Mouse (Mus musculus): Measurements from ENCODE around the gene Coa7. TPM values are rescaled to one million over a fixed set of nuclear protein-coding genes. Genes with fewer than 3 reads are reported as not detected.

Gene Coa7
- polyA plus RNA-seq, 1 experiment from 2014 or later: 21.9 TPM

DNA sequence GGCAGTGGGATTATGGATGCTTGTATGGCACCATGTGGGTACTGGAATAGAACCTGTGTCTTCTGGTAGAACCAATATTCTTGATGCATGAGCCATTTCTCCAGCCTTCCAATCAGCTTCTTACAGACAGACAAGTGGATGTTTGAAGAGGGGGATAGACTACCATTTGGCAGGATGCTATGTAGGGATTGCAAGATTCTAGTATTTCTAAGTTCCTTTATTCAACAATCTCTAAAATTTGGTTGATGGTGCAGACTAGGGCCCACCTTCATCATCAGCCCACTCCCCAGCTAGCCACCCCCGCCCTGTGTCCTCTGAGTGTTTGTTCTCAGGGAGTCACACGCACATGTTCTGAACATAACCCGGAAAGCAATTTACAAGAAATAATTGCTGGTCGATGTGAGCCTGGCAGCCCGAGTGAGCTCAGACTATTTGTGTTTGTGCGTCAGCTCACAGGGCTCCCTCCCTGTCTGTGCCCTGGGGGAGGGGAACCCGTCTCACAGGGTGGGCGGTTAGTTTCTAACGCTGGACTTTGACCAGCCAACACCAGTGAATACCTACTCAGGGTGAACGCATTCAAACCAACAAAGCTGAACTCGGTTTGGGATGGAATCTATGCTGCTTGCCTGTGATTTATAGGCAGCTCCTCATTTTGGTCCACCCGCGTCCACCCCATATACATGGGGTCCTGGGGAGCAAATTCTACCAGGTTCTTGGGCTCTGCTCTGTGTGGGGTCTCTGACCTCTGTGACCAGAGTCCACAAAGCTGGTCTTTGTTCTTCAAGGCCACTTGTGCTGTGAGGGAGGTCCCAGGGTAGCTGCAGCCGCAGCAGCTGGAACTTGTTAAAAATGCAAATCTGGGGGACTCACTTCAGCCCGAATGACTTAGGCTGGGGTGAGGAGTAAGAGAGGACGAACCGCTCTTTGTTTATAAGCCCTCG is 34.7 kb downstream of the Coa7 start:
- Histone ChIP-seq H3K4me2 (peak overlapping the region; percentile 23), H3K4me1 (replicated peaks) (peaks cover 26% of the 10 kb centered on the region; the same call in 1 of the 2 replicates), H3K4me3 (replicated peaks) (no peak overlapping the region), H3K27ac (replicated peaks) (peak overlapping the region; percentile 72), H3K9me3 (replicated peaks) (no peaks in the 10 kb centered on the region), H3K27me3 (peaks cover 32% of the 10 kb centered on the region), H3K36me3 (replicated peaks) (no peaks in the 10 kb centered on the region), H3K9ac (no peak overlapping the region)
- peak; percentile 67; the same call in 1 of the 2 replicates for ATAC-seq (ENCODE audit: insufficient read depth)
- 34% methylated on average over 18 of the region's 18 CpGs for WGBS (ENCODE audit: insufficient replicate concordance)

DNA sequence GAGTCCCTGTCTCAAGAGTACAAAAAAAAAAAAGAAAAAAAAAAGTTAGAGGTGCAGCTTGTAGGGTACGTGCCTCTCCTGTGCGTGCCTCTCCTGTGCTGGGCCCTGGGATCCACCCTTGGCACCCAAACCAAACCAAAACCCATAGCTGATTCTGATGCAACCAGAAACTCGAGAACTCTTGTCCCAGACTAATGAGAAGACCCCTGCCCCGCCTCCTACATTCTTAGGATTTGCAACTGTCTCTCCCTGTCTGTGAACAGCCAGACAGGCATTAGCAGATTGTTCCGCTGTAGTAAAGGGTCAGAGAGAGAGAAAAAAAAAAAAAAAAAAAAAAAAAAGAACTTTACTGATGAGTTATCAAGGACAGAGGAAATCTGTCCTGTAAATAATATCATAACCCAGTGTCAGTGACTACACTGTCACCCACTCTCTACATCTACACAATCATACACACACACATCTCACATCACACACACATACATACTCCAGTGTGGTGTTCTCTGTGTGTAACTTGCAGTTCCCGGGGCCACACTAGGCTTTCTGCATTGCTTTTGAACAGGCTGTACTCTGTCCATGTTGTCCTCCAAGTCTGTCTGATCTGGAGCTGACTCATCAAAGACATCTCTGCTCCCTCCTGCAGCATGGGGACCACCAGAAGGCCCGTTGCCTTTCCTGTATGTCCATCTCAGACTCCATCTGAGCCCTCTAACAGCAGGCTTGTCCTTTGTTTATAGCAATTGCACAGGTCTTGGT is 35.6 kb downstream of the Coa7 start:
- no peak for ATAC-seq (ENCODE audit: insufficient read depth)
- H3K27ac ChIP-seq (replicated peaks): peak overlapping the region; percentile 72

DNA sequence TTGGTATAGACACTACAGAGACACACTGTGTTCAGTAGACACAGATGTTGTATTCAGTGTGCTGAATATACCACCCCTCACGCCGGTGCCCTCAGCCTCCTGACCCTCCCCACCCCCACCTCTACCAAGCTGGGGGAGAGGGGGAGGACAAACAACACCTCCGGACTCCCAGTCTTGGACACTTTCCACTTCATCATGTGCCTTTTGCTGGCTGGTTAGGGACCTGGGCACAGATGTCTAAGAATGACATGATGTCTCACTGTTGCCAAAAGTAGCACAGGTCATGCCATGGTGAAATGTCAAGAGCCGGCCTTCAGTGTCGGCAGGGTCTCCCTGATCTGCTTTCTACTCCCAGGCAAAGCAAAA is 36.2 kb downstream of the Coa7 start:
- H3K9me3 ChIP-seq (replicated peaks): no peaks in the 10 kb centered on the region
- no peak overlapping the region for H3K4me2 ChIP-seq
- no peak overlapping the region for H3K9ac ChIP-seq
- no peak overlapping the region for H3K4me3 ChIP-seq (replicated peaks)
- whole genome bisulfite sequencing (ENCODE audit: insufficient replicate concordance): 58% methylated on average over 5 of the region's 5 CpGs
- H3K4me1 ChIP-seq (replicated peaks): peaks cover 27% of the 10 kb centered on the region
- peaks cover 22% of the 10 kb centered on the region for H3K27me3 ChIP-seq
- ATAC-seq (ENCODE audit: insufficient read depth): no peak
- H3K27ac ChIP-seq (replicated peaks): no peak overlapping the region
- no peaks in the 10 kb centered on the region for H3K36me3 ChIP-seq (replicated peaks)

More for the DNA sequence above, 35.6 kb downstream of the Coa7 start:
- no peak overlapping the region for H3K9ac ChIP-seq
- peak overlapping the region; percentile 23; the same call in 1 of the 2 replicates for H3K4me2 ChIP-seq
- H3K4me1 ChIP-seq (replicated peaks): peaks cover 30% of the 10 kb centered on the region
- no peaks in the 10 kb centered on the region for H3K36me3 ChIP-seq (replicated peaks)
- H3K9me3 ChIP-seq (replicated peaks): no peaks in the 10 kb centered on the region
- 31% methylated on average over 7 of the region's 7 CpGs for WGBS (ENCODE audit: insufficient replicate concordance)
- H3K27me3 ChIP-seq: peaks cover 26% of the 10 kb centered on the region
- H3K4me3 ChIP-seq (replicated peaks): no peak overlapping the region

DNA sequence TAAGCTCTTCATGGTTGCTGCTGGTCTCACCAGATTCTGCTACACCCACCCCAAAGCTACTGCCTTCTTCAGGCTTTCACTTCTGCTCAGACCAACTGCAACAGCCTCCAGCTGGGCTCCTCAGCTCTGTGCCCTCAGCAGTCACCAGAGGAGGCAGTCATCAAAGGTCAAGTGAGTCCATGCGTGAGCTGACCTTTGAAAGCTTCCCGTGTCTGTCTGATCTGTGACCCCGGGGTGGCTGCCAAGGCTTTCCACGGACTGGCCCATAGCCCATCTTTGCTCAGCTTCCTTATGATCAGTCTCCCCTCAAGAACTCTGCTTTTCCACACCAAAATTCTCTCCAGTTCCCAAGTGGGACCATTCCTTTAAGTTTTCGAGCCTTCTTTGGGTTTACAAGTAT is 41.3 kb downstream of the Coa7 start:
- 29% methylated on average over 5 of the region's 5 CpGs for WGBS (ENCODE audit: insufficient replicate concordance)
- Histone ChIP-seq H3K4me1 (replicated peaks) (peaks cover 5% of the 10 kb centered on the region; the same call in 1 of the 2 replicates), H3K36me3 (replicated peaks) (no peaks in the 10 kb centered on the region), H3K9ac (no peak overlapping the region), H3K27me3 (no peaks in the 10 kb centered on the region; the same call in 1 of the 2 replicates), H3K4me2 (no peak overlapping the region), H3K9me3 (replicated peaks) (no peaks in the 10 kb centered on the region), H3K4me3 (replicated peaks) (no peak overlapping the region), H3K27ac (replicated peaks) (no peak overlapping the region)
- ATAC-seq (ENCODE audit: insufficient read depth): 0 out of 2 replicates have a peak, but pooled peaks have one; percentile 25

DNA sequence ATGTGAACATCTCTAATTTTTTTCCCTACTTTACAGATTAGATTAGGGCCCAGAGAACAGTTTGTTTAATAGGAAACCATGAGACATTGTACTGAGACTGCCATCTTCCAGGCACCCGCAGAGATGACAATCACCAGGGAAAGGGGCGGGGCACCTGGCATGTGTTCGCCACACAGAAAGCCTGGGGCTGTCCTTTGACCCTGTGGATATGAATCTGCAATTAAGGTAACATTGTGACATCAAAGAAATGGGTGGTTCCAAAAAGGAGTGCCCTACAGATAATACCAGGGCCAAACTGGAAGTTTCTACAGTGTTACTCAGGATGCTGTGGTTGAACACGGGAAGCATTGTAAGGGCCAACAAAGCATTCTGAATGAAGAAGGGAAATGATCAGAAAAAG is 42.5 kb downstream of the Coa7 start:
- Histone ChIP-seq H3K4me3 (replicated peaks) (no peak overlapping the region), H3K4me2 (no peak overlapping the region), H3K27ac (replicated peaks) (no peak overlapping the region), H3K4me1 (replicated peaks) (peaks cover 4% of the 10 kb centered on the region; the same call in 1 of the 2 replicates), H3K36me3 (replicated peaks) (no peaks in the 10 kb centered on the region), H3K27me3 (no peaks in the 10 kb centered on the region; the same call in 1 of the 2 replicates), H3K9ac (no peak overlapping the region), H3K9me3 (replicated peaks) (no peaks in the 10 kb centered on the region)
- WGBS (ENCODE audit: insufficient replicate concordance): 22% methylated on average over 4 of the region's 4 CpGs
- no peak for ATAC-seq (ENCODE audit: insufficient read depth)

DNA sequence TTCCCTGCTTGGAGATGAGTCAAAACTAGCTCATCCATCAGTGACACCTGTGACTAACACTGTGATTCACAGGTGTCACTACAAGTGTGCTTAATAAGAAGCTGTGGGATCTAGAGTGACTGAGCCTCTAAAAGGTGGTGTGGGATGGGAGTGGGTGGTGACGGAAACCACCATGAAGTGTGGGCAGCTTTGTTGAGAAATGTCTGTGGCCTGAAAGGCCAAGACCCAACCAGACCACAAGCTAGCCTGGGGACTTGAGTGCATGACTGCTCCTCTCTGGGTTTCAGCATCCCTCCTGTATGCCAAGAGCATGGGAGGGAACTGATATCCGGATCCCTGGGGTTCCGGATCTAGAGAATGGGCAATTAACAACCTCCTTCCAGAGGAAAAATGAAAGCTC is 43.5 kb downstream of the Coa7 start:
- H3K4me2 ChIP-seq: no peak overlapping the region
- no peak for ATAC-seq (ENCODE audit: insufficient read depth)
- H3K4me1 ChIP-seq (replicated peaks): peaks cover 4% of the 10 kb centered on the region; the same call in 1 of the 2 replicates
- H3K36me3 ChIP-seq (replicated peaks): no peaks in the 10 kb centered on the region
- H3K4me3 ChIP-seq (replicated peaks): no peak overlapping the region
- no peaks in the 10 kb centered on the region for H3K9me3 ChIP-seq (replicated peaks)
- no peaks in the 10 kb centered on the region; the same call in 1 of the 2 replicates for H3K27me3 ChIP-seq
- no peak overlapping the region for H3K27ac ChIP-seq (replicated peaks)
- H3K9ac ChIP-seq: no peak overlapping the region
- WGBS (ENCODE audit: insufficient replicate concordance): 67% methylated on average over 3 of the region's 3 CpGs

DNA sequence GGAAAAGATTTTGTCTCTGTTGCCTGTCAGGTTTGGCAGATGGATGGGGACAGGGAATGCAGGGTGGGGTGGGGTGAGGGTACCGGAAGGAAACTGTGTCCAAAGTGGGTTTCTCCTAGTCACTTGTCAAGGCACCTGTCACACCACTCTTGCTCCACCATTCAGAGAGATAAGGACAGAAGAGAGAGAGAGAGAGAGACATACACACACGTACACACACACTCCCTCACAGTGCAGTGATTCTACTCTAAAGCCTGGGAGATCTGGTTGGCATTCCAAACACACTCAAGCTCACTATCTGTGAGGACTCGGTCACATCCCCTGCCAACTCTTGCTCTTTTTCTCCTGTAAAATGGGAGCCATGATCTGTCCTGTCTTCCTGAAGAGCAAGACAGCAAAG is 44.2 kb downstream of the Coa7 start:
- whole genome bisulfite sequencing (ENCODE audit: insufficient replicate concordance): 43% methylated on average over 3 of the region's 3 CpGs
- no peaks in the 10 kb centered on the region for H3K9me3 ChIP-seq (replicated peaks)

DNA sequence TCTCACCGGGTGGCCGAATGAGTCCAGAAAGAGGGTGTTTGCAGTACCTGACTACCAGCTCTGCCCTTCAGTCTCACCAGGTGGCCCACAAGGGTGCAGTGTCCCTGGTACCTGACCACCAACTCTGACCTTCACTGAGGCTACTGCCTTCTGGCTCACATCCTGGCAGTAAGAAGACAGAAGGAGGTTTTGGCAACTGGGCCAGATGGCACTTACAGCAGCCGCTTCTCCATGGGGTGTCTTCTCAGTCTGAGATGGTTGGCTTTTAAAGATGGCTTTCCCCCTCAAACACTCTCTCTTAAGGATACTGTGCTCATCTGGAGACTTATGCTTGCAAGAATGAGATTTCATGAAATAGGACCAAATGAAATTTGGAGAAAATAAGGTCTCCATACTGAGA is 51.5 kb downstream of the Coa7 start:
- Histone ChIP-seq H3K9ac (no peak overlapping the region), H3K9me3 (replicated peaks) (no peaks in the 10 kb centered on the region), H3K4me3 (replicated peaks) (no peak overlapping the region), H3K27me3 (peaks cover 46% of the 10 kb centered on the region), H3K4me2 (no peak overlapping the region), H3K4me1 (replicated peaks) (0 out of 2 replicates have a peak, but pooled peaks cover 6% of the 10 kb centered on the region), H3K36me3 (replicated peaks) (no peaks in the 10 kb centered on the region), H3K27ac (replicated peaks) (no peak overlapping the region)
- ATAC-seq (ENCODE audit: insufficient read depth): no peak
- 73% methylated on average over 3 of the region's 3 CpGs for WGBS (ENCODE audit: insufficient replicate concordance)

More for the DNA sequence above, 44.2 kb downstream of the Coa7 start:
- H3K36me3 ChIP-seq (replicated peaks): no peaks in the 10 kb centered on the region
- no peak overlapping the region for H3K9ac ChIP-seq
- no peak overlapping the region for H3K27ac ChIP-seq (replicated peaks)
- no peaks in the 10 kb centered on the region; the same call in 1 of the 2 replicates for H3K27me3 ChIP-seq
- H3K4me2 ChIP-seq: no peak overlapping the region
- peaks cover 4% of the 10 kb centered on the region; the same call in 1 of the 2 replicates for H3K4me1 ChIP-seq (replicated peaks)
- H3K4me3 ChIP-seq (replicated peaks): no peak overlapping the region
- no peak for ATAC-seq (ENCODE audit: insufficient read depth)

DNA sequence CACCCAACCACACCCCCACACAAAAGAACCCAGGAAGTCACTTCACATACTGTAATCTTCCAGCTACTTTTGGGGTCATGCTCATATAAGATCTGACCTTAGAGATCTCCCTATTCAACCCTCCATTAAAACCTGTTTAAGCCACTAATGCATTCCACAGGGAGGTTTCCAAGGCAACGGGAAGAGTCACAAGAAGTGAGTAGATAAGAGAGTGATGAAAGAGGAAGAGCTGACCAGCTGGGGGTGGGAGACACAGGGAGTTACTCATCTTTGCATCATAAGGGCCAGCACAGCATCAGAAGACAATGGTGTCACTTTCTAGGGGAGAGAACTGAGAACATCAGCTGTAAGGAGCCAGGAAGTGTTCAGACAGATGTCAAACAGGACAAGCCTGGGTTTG is 52.2 kb downstream of the Coa7 start:
- 7% methylated on average over 1 of the region's 1 CpGs for WGBS (ENCODE audit: insufficient replicate concordance)

DNA sequence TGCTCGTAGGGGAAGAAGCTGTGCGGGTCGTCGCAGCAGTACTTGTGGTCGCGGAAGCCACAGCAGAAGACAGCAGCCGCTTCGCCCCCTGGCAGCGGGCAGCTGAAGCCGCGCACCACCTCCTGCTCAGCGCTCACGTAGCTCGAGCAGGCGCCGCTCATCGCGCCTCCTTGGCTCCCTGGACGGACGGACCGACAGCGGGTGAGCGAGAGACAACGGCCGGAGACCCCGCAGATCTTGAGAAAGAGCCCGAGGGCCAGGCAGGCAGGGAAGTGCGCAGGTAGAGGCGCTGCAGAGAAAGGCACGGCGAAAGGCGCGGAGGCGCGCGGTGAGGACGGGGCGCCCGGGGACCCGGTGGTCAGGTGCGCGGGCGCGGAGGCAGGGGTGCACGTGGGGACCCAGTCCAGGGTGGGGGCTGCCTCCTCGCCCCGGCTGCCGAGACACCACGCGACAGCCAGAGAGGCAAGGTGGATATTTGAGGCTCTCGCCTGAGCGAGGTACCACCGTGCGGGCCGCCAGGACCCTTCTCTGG is 55.3 kb downstream of the Coa7 start, which contains the start of gene Shisal2a:
Gene Shisal2a, minus strand, starts transcription at position 167 of the 532 bp plus-strand sequence.
- WGBS (ENCODE audit: insufficient replicate concordance): 2% methylated on average over 55 of the region's 55 CpGs
- Histone ChIP-seq H3K4me3 (replicated peaks) (peak within 1 kb of the TSS; percentile 40), H3K27me3 (peaks cover 75% of the 10 kb centered on the region), H3K9ac (no peak within 1 kb of the TSS), H3K4me2 (peak within 1 kb of the TSS; percentile 58), H3K4me1 (replicated peaks) (0 out of 2 replicates have a peak, but pooled peaks cover 6% of the 10 kb centered on the region), H3K27ac (replicated peaks) (no peak within 1 kb of the TSS), H3K36me3 (replicated peaks) (no peaks in the 10 kb centered on the region), H3K9me3 (replicated peaks) (no peaks in the 10 kb centered on the region)
- no peak for ATAC-seq (ENCODE audit: insufficient read depth)

More for the DNA sequence above, 52.2 kb downstream of the Coa7 start:
- Histone ChIP-seq H3K4me1 (replicated peaks) (0 out of 2 replicates have a peak, but pooled peaks cover 6% of the 10 kb centered on the region), H3K9me3 (replicated peaks) (no peaks in the 10 kb centered on the region), H3K9ac (no peak overlapping the region), H3K4me2 (no peak overlapping the region), H3K27me3 (peaks cover 51% of the 10 kb centered on the region), H3K27ac (replicated peaks) (no peak overlapping the region), H3K36me3 (replicated peaks) (no peaks in the 10 kb centered on the region), H3K4me3 (replicated peaks) (no peak overlapping the region)
- ATAC-seq (ENCODE audit: insufficient read depth): no peak

Data from liver, embryonic 15.5 days (tissue).